Mouse (Mus musculus) heart, postnatal 0 days (tissue): ENCODE measurements at regions not wholly inside any gene's neighbourhood (a gene's known extent, or its start where the extent isn't known, plus 50 kb on each side); places are given as distances from the start of the nearest gene placed in this dataset.

Source experiments
- CTCF ChIP-seq: IDR thresholded peaks from 2 replicates; pipeline ENCODE4 v1.5.1; 2016; ENCODE audit warnings: antibody characterized with exemption, control low read depth, low read depth
- EP300 ChIP-seq: IDR thresholded peaks from 2 replicates; pipeline ENCODE4 v1.6.1; 2016; ENCODE audit warnings: antibody characterized with exemption, low read depth

GRCm38 (mm10) chr10:37280823-37281222, 142.1 kb upstream of the Marcks start:
- no peak for TF ChIP-seq CTCF
- TF ChIP-seq EP300 = no peak
